Mouse (Mus musculus) testis, adult 2 months (tissue): ENCODE results near the gene Cenpj.

Source experiments
- CTCF ChIP-seq: fragments of 200-500 bp; IDR thresholded peaks from 2 replicates; pipeline ENCODE4 v1.5.1; 2012; ENCODE audit warnings: low read depth, mild to moderate bottlenecking, inconsistent platforms, low read length, moderate library complexity; ENCODE audit not compliant: control insufficient read depth, insufficient read depth, insufficient replicate concordance
- POLR2A ChIP-seq: fragments of 200-500 bp; IDR thresholded peaks from 2 replicates; pipeline ENCODE4 v1.6.1; 2012; ENCODE audit warnings: low read depth, mild to moderate bottlenecking, inconsistent platforms, low read length, moderate library complexity; ENCODE audit not compliant: control insufficient read depth

DNA sequence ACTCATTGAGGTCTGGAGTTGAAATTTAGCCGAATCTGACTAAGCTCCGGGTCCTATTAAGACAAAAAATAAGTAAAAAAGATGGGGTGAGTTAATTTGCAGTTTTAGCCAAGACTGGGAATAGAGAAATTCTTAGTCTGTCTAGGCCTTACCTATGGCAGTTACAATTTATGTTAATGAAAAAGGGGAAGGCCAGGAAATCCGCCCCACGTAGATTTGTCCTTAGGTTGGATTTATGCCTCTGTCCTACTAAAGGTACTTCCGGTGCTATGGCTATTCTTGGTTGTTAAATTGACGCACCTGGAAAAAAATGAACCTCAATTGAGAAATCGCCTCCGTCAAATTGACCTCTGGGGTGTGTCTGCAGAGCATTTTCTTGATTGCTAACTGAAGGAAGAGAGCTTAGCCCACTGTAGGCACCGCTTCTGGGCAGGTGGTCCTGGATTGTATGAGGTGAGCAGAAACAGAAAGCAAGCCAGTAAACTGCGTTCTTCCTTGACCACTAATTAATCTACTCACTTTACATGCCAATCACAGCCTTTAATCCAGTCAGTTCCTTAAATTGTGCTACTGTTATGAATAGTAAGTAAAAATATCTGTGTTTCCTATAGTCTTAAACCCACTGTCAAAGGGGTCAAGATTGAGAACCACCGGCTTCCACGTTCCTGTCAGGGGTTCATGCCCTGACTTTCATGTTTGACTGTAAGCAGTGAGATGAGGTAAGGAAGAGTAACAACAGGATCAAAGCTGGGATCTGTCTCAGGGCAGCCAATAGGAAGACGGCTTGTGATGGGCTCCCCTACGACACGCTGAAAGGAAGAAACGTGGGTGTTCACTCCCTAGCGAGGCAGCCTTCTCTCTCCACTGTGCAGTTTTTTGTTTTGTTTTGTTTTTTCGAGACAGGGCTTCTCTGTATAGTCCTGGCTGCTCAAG lies 1.0 kb upstream of the Cenpj start:
- TF ChIP-seq POLR2A, result no peak
- TF ChIP-seq CTCF, result no peak
